In genomic region chr2:91408031-91408430, GRCm38 (mm10) we compare ENCODE assay signal across 26 mouse cellular contexts.
"Had no signal": no experiment of that assay in that cellular context is flagged by ENCODE, and none has a peak within 500 bp of the region (broad histone marks: within the 10 kb centered on the region; RNA-seq: fewer than 3 reads in every experiment).

No protein-coding gene starts in this region.

- H3K4me1 ChIP-seq: heart, embryonic 15.5 days; hindbrain, embryonic 15.5 days; limb, embryonic 12.5 days; liver, embryonic 12.5 days had no signal

- DNase-seq: gastrocnemius, postnatal 10 days; gastrocnemius, postnatal 36 days; heart, adult 2 months; heart, postnatal 14 days; heart, postnatal 36 days; kidney, adult 11 months; kidney, adult 2 months; kidney, adult 9 months; kidney, postnatal 14 days; kidney, postnatal 36 days; layer of hippocampus, adult 9-11 months; layer of hippocampus, postnatal 36 days; left cerebral cortex, postnatal 4 days had no signal

- H3K27me3 ChIP-seq: heart, embryonic 13.5 days; heart, embryonic 15.5 days; hindbrain, embryonic 13.5 days; hindbrain, embryonic 15.5 days; kidney, embryonic 15.5 days; limb, embryonic 12.5 days; limb, embryonic 15.5 days; liver, embryonic 12.5 days had no signal

- H3K27ac ChIP-seq: heart, adult 2 months; heart, embryonic 13.5 days; heart, embryonic 15.5 days; hindbrain, embryonic 13.5 days; hindbrain, embryonic 15.5 days; hindbrain, postnatal 0 days; kidney, embryonic 15.5 days; kidney, postnatal 0 days; limb, embryonic 12.5 days; limb, embryonic 15.5 days; liver, embryonic 12.5 days; liver, embryonic 14.5 days had no signal

- H3K4me2 ChIP-seq: heart, embryonic 11.5 days; heart, embryonic 13.5 days; heart, embryonic 15.5 days; hindbrain, embryonic 13.5 days; hindbrain, embryonic 15.5 days; kidney, embryonic 15.5 days; limb, embryonic 12.5 days; limb, embryonic 15.5 days; liver, embryonic 12.5 days had no signal

- H3K36me3 ChIP-seq: heart, embryonic 13.5 days; heart, embryonic 15.5 days; hindbrain, embryonic 13.5 days; hindbrain, embryonic 15.5 days; kidney, embryonic 15.5 days; limb, embryonic 12.5 days; limb, embryonic 15.5 days; liver, embryonic 12.5 days had no signal

- H3K9me3 ChIP-seq: heart, embryonic 13.5 days; heart, embryonic 15.5 days; hindbrain, embryonic 13.5 days; hindbrain, embryonic 15.5 days; kidney, embryonic 15.5 days; limb, embryonic 12.5 days; limb, embryonic 15.5 days; liver, embryonic 12.5 days had no signal

- H3K4me3 ChIP-seq: heart, adult 2 months; heart, embryonic 13.5 days; heart, embryonic 15.5 days; hindbrain, embryonic 13.5 days; hindbrain, embryonic 15.5 days; kidney, embryonic 15.5 days; limb, embryonic 12.5 days; limb, embryonic 15.5 days; liver, embryonic 12.5 days had no signal

- H3K9ac ChIP-seq: heart, embryonic 13.5 days; heart, embryonic 15.5 days; hindbrain, embryonic 13.5 days; hindbrain, embryonic 15.5 days; kidney, embryonic 15.5 days; limb, embryonic 12.5 days; limb, embryonic 15.5 days; liver, embryonic 12.5 days; liver, embryonic 14.5 days had no signal

- ATAC-seq: hindbrain, postnatal 0 days; intestine, embryonic 16.5 days; liver, embryonic 12.5 days had no signal
